Comparison of ENCODE assay signal across 7 mouse cellular contexts in genomic region chr12:85472656-85473410, GRCm38 (mm10). TPM values are rescaled to one million over a fixed set of nuclear protein-coding genes. Genes with fewer than 3 reads are reported as not detected.
DNase-seq lines count a peak whose midpoint lies in the region; ATAC-seq and TF ChIP-seq lines count a peak whose summit lies in the region.

No protein-coding gene starts in this region.

- peak overlapping the region; percentile 97 for H3K4me2 ChIP-seq in hindbrain, embryonic 13.5 days
- peak overlapping the region; percentile 98 for H3K4me2 ChIP-seq in midbrain, embryonic 14.5 days (ENCODE audit: low read length)

- no peaks in the 10 kb centered on the region for H3K9me3 ChIP-seq in hindbrain, embryonic 13.5 days
- no peaks in the 10 kb centered on the region for H3K9me3 ChIP-seq in midbrain, embryonic 14.5 days (ENCODE audit: control insufficient read depth, low read length)

- no peak for DNase-seq in liver, adult 2 months (ENCODE audit: extremely low read depth, low read depth, low spot score)
- DNase-seq in liver: no peak
- DNase-seq in midbrain, embryonic 14.5 days: peak; percentile 43
- DNase-seq in adrenal gland, postnatal 36 days: no peak
- DNase-seq in layer of hippocampus, adult 9-11 months: no peak

- ATAC-seq in hindbrain, embryonic 13.5 days (ENCODE audit: low FRiP score): no peak
- 0 out of 2 replicates have a peak, but pooled peaks have one; percentile 0 for ATAC-seq in midbrain, embryonic 14.5 days (ENCODE audit: low FRiP score, low TSS enrichment)

- H3K4me1 ChIP-seq in liver, adult 2 months (ENCODE audit: control insufficient read depth, insufficient read depth, low read length): peaks cover 10% of the 10 kb centered on the region
- H3K4me1 ChIP-seq in brown adipose tissue, adult 24 weeks (ENCODE audit: control insufficient read depth, insufficient read depth, insufficient read length, low read length): 0 out of 2 replicates have a peak, but pooled peaks cover 3% of the 10 kb centered on the region
- H3K4me1 ChIP-seq in hindbrain, embryonic 13.5 days (replicated peaks): peaks cover 44% of the 10 kb centered on the region
- H3K4me1 ChIP-seq in midbrain, embryonic 14.5 days (ENCODE audit: control insufficient read depth, insufficient read depth, low read length): peaks cover 30% of the 10 kb centered on the region

- H3K27me3 ChIP-seq in liver, adult 2 months (ENCODE audit: control insufficient read depth, insufficient read depth, low read length): no peaks in the 10 kb centered on the region
- peaks cover 32% of the 10 kb centered on the region for H3K27me3 ChIP-seq in hindbrain, embryonic 13.5 days
- peaks cover 17% of the 10 kb centered on the region for H3K27me3 ChIP-seq in midbrain, embryonic 14.5 days (ENCODE audit: control insufficient read depth, insufficient read depth, low read length)

- peak overlapping the region; percentile 47 for H3K4me3 ChIP-seq in liver, adult 2 months (ENCODE audit: insufficient read depth, low read depth, low read length)
- peak overlapping the region; percentile 70 for H3K4me3 ChIP-seq in brown adipose tissue, adult 24 weeks (ENCODE audit: insufficient read depth, low read depth, low read length)
- H3K4me3 ChIP-seq in hindbrain, embryonic 13.5 days: peak overlapping the region; percentile 53
- peak overlapping the region; percentile 46 for H3K4me3 ChIP-seq in midbrain, embryonic 14.5 days (replicated peaks; ENCODE audit: low read depth, low read length)

- TF ChIP-seq CTCF in liver, adult 2 months (IDR thresholded peaks at IDR 0.05; ENCODE audit: low read depth, low read length): no peak

- peak overlapping the region; percentile 54 for H3K9ac ChIP-seq in liver, adult 2 months (ENCODE audit: low read depth, low read length)
- H3K9ac ChIP-seq in hindbrain, embryonic 13.5 days: peak overlapping the region; percentile 78
- H3K9ac ChIP-seq in midbrain, embryonic 14.5 days (replicated peaks; ENCODE audit: low read length): peak overlapping the region; percentile 14; the same call in 1 of the 2 replicates

- H3K27ac ChIP-seq in liver, adult 2 months (replicated peaks; ENCODE audit: insufficient read depth, low read depth, low read length): peak overlapping the region; percentile 85
- peak overlapping the region; percentile 87 for H3K27ac ChIP-seq in brown adipose tissue, adult 24 weeks (replicated peaks; ENCODE audit: low read depth, low read length)
- H3K27ac ChIP-seq in hindbrain, embryonic 13.5 days: peak overlapping the region; percentile 58
- H3K27ac ChIP-seq in midbrain, embryonic 14.5 days (replicated peaks; ENCODE audit: low read depth, low read length): no peak overlapping the region

- no peak for TF ChIP-seq POLR2A in liver, adult 2 months (IDR thresholded peaks at IDR 0.05; ENCODE audit: extremely low read depth, insufficient read depth, low read length)

- WGBS in liver, adult 2 months: under 1% methylated on average over 23 of the region's 23 CpGs
- 0% methylated on average over 23 of the region's 23 CpGs for WGBS in hindbrain, embryonic 13.5 days
- under 1% methylated on average over 23 of the region's 23 CpGs for WGBS in midbrain, embryonic 14.5 days

- no peaks in the 10 kb centered on the region for H3K36me3 ChIP-seq in liver, adult 2 months (ENCODE audit: control insufficient read depth, insufficient read depth, low read length)
- no peaks in the 10 kb centered on the region for H3K36me3 ChIP-seq in hindbrain, embryonic 13.5 days
- no peaks in the 10 kb centered on the region for H3K36me3 ChIP-seq in midbrain, embryonic 14.5 days (ENCODE audit: control insufficient read depth, insufficient read depth, low read length)

- no peaks in the 10 kb centered on the region for H3K79me2 ChIP-seq in liver, adult 2 months (ENCODE audit: control insufficient read depth, insufficient read depth, low read length)

RNA-seq across cellular contexts. Expression of gene Fos, which starts 0.9 kb away (rescaled TPM):
- total RNA-seq in liver, adult 2 months (2014; rRNA removed): 0.67 and 1.2 TPM in 2 replicates
- 0.49 and 0.65 TPM in 2 replicates for polyA plus RNA-seq in liver, adult 2 months (2012; rRNA removed)
- polyA plus RNA-seq in brown adipose tissue, adult 24 weeks (2012; ENCODE audit: insufficient read depth, insufficient read length, missing spikeins): 10.7 and 154 TPM in 2 replicates
- polyA plus RNA-seq in hindbrain, embryonic 13.5 days (2015; fragmentation: Nextera tagmentation; extraction: Ambion mirVana): 1.9 and 2.5 TPM in 2 replicates
- 1.1 and 1.2 TPM in 2 replicates for polyA plus RNA-seq in midbrain, embryonic 14.5 days (2014; fragmentation: Nextera tagmentation; extraction: Ambion mirVana)
- 10 to 100 TPM in 1 of 2 experiments, 1 to 10 TPM in 1; 8.4 to 18.8 TPM for total RNA-seq in adrenal gland, postnatal 36 days (2021)

Comparison
In these comparisons a context has a peak if more than half of its experiments do, and no peak if none do; other contexts are left out.
1. H3K9ac ChIP-seq: peak in every context shown above with its lines; median percentile 78 in hindbrain, embryonic 13.5 days; 54 in liver, adult 2 months; 14 in midbrain, embryonic 14.5 days.